Mouse (Mus musculus): Measurements from ENCODE around the gene Nfatc3.

Gene Nfatc3

DNA sequence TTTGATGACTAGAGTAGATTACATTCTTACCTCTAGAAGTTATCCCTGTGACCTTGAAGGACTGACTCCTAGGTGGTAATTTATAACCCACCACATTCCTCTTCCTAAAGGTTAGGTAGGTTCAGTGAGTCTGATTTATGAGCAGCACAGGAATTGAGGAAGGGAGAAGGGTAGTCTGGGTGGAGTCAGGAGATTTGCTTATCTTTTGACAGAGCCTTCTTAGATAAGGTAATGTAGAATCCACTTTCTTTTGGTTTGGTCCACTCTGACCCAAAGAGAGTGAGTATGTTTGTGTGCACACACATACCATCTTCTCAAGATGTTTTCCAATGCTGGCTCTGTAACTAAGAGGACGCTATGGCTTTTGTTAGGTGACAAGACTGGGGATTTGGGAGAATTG, 119.0 kb downstream of the Nfatc3 start:
- DNase-seq (ENCODE audit: inconsistent age in 2 of 2, low spot score in 1 of 2): no peak

DNA sequence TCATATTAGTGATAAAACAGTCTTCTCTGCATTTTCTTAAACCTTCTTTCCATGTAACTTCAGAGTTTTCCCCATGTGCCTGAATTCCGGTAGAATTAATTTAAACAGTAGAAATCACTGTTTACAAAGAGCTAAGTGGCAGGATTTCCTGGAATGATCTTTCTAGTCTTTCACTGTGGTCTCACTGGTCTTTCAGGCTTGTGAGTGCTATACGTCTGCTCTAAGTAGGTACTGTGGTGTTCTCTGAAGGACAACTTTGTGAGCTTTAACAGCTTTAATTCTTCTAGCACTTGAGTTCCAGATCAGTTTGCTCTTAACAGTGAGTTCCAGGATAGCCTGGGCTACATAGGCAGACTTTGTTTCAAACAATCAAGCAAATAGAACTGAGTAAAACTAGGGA, 119.8 kb downstream of the Nfatc3 start:
- no peak for DNase-seq (ENCODE audit: inconsistent age in 2 of 2, low spot score in 1 of 2)
